Mouse (Mus musculus): ENCODE data around the gene Tpbpb. TPM values are rescaled to one million over a fixed set of nuclear protein-coding genes. Genes with fewer than 3 reads are reported as not detected.

Tpbpb gene
- total and polyA plus RNA-seq, 2 experiments from 2014 or later = not detected

GRCm38 (mm10) chr13:60892301-60892700 lies 12.4 kb downstream of the Tpbpb start:
- no peak overlapping the region for H3K4me2 ChIP-seq (ENCODE audit: low read depth)
- DNase-seq (no peak), ATAC-seq (no peak)
- 96% methylated on average over 1 of the region's 1 CpGs for WGBS
- H3K4me3 ChIP-seq (ENCODE audit: low read depth, low read length) = no peak overlapping the region
- H3K27ac ChIP-seq (ENCODE audit: low read depth, low read length) = no peak overlapping the region
- no peaks in the 10 kb centered on the region for H3K4me1 ChIP-seq (ENCODE audit: insufficient read depth)
- H3K36me3 ChIP-seq (ENCODE audit: insufficient read depth) = no peaks in the 10 kb centered on the region
- 0 out of 2 replicates have a peak, but pooled peaks cover 5% of the 10 kb centered on the region for H3K9me3 ChIP-seq (ENCODE audit: low read length)
- no peak for TF ChIP-seq CTCF (IDR thresholded peaks at IDR 0.05; ENCODE audit: low read depth)
- H3K9ac ChIP-seq = no peak overlapping the region
- H3K27me3 ChIP-seq (ENCODE audit: insufficient read depth, low read length) = no peaks in the 10 kb centered on the region

GRCm38 (mm10) chr13:60864281-60864680 lies 40.4 kb downstream of the Tpbpb start, which contains the start of gene 4930486L24Rik:
4930486L24Rik (minus strand) TSS chr13:60864475.
- Histone ChIP-seq H3K36me3 (ENCODE audit: insufficient read depth) (no peaks in the 10 kb centered on the region), H3K27me3 (ENCODE audit: insufficient read depth, low read length) (no peaks in the 10 kb centered on the region), H3K4me3 (ENCODE audit: low read depth, low read length) (no peak within 1 kb of the TSS), H3K4me2 (ENCODE audit: low read depth) (no peak within 1 kb of the TSS), H3K4me1 (ENCODE audit: insufficient read depth) (no peaks in the 10 kb centered on the region), H3K27ac (ENCODE audit: low read depth, low read length) (no peak within 1 kb of the TSS), H3K9me3 (ENCODE audit: low read length) (no peaks in the 10 kb centered on the region), H3K9ac (no peak within 1 kb of the TSS)
- ATAC-seq (no peak), DNase-seq (no peak)
- WGBS = 67% methylated on average over 1 of the region's 1 CpGs
- no peak for TF ChIP-seq CTCF (IDR thresholded peaks at IDR 0.05; ENCODE audit: low read depth)

Other genes with a start within 250 kb of the Tpbpb start
- not detected in 2 replicates for gene BC051665, start 118.5 kb downstream of the Tpbpb start, total RNA-seq (2014; rRNA removed)
- gene BC051665, start 118.5 kb downstream of the Tpbpb start, polyA plus RNA-seq (2015; fragmentation: Nextera tagmentation; extraction: Ambion mirVana) = not detected in 2 replicates
- gene Ctsll3, start 102.0 kb downstream of the Tpbpb start, total RNA-seq (2014; rRNA removed) = not detected in 2 replicates
- not detected in 2 replicates for gene Ctsll3, start 102.0 kb downstream of the Tpbpb start, polyA plus RNA-seq (2015; fragmentation: Nextera tagmentation; extraction: Ambion mirVana)
- gene 4930486L24Rik, start 40.4 kb downstream of the Tpbpb start, total RNA-seq (2014; rRNA removed) = 0.15 TPM in 1 of 2 replicates, not detected in the other
- gene 4930486L24Rik, start 40.4 kb downstream of the Tpbpb start, polyA plus RNA-seq (2015; fragmentation: Nextera tagmentation; extraction: Ambion mirVana) = not detected in 2 replicates
- gene Gm49392, start 8.0 kb downstream of the Tpbpb start, total RNA-seq (2014; rRNA removed) = not detected in 2 replicates
- gene Gm49392, start 8.0 kb downstream of the Tpbpb start, polyA plus RNA-seq (2015; fragmentation: Nextera tagmentation; extraction: Ambion mirVana) = not detected in 2 replicates
- gene Ctla2b, start 7.4 kb downstream of the Tpbpb start, total RNA-seq (2014; rRNA removed) = 2.2 and 3.4 TPM in 2 replicates
- gene Ctla2b, start 7.4 kb downstream of the Tpbpb start, polyA plus RNA-seq (2015; fragmentation: Nextera tagmentation; extraction: Ambion mirVana) = 0.87 and 2.7 TPM in 2 replicates
- not detected in 2 replicates for gene Gm49393, start 30.7 kb upstream of the Tpbpb start, total RNA-seq (2014; rRNA removed)
- gene Gm49393, start 30.7 kb upstream of the Tpbpb start, polyA plus RNA-seq (2015; fragmentation: Nextera tagmentation; extraction: Ambion mirVana) = not detected in 2 replicates
- gene Gm49391, start 31.7 kb upstream of the Tpbpb start, total RNA-seq (2014; rRNA removed) = 6.5 and 6.8 TPM in 2 replicates
- 0.69 and 1.2 TPM in 2 replicates for gene Gm49391, start 31.7 kb upstream of the Tpbpb start, polyA plus RNA-seq (2015; fragmentation: Nextera tagmentation; extraction: Ambion mirVana)
- 11.7 and 14.0 TPM in 2 replicates for gene Ctla2a, start 31.7 kb upstream of the Tpbpb start, total RNA-seq (2014; rRNA removed)
- 32.7 and 36.4 TPM in 2 replicates for gene Ctla2a, start 31.7 kb upstream of the Tpbpb start, polyA plus RNA-seq (2015; fragmentation: Nextera tagmentation; extraction: Ambion mirVana)
- gene Tpbpa, start 37.1 kb upstream of the Tpbpb start, total RNA-seq (2014; rRNA removed) = not detected in 2 replicates
- not detected in 2 replicates for gene Tpbpa, start 37.1 kb upstream of the Tpbpb start, polyA plus RNA-seq (2015; fragmentation: Nextera tagmentation; extraction: Ambion mirVana)
- not detected in 2 replicates for gene Ctsj, start 101.1 kb upstream of the Tpbpb start, total RNA-seq (2014; rRNA removed)
- gene Ctsj, start 101.1 kb upstream of the Tpbpb start, polyA plus RNA-seq (2015; fragmentation: Nextera tagmentation; extraction: Ambion mirVana) = not detected in 2 replicates
- gene Ctsq, start 135.8 kb upstream of the Tpbpb start, total RNA-seq (2014; rRNA removed) = not detected in 2 replicates
- not detected in 2 replicates for gene Ctsq, start 135.8 kb upstream of the Tpbpb start, polyA plus RNA-seq (2015; fragmentation: Nextera tagmentation; extraction: Ambion mirVana)